Mouse (Mus musculus): ENCODE data around the gene Lrrc30.

Gene Lrrc30

DNA sequence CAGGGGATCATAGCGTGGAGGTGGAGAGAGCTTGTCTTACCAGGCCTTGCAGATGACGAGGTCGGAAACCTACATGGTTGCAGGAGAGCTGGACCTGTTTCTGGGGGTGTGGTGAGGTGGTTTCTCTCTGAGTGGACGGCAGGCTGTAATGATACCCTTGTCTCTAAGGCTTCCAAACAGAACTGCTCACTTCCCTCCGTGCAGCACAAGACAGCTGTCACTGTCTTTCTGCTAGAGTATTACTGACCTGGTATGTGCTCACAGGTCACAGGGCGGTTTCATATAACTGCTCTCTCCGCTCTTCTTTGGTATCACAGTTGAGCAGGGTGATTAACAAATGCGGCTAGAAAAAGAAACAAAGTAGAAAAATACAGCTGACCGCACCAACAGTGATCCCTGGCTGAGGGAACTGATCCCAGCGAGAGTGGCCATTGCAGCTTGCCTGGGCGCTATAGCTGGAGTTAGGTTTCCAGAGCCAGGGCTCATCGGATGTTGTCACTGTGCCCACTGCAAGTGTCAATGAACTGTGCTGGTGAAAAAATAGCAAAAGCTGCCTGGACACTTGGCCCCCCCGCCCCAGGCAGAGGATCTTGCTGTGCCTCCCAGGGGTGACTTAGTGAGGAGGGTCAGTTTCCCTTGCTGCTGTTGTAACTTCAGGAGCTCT lies at the start of gene Lrrc30:
Lrrc30 (minus strand) TSS at position 48 of the 664 bp plus-strand sequence.
- in situ Hi-C loops (cut with MboI; ENCODE audit: low sequenced_read_pairs): no loop called here

DNA sequence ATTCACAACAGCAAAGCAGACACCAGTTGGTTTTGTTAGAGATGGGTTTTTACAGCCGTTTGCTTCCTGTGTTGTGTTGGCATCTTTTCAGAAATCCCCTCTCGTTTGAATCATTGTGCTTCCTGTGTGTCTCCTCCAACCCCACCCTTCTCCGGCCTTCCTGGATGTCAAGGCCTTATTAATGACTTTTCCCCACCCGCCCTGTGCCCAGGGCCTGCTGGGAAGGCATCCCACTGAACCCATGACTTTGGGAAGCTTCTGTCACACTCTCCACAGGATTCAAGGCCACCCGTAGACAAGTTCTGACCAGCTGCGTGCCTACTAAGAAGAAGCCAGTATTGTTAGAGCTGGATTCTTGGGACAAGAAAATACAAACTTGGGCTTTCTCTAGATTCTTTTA lies 48.6 kb upstream of the Lrrc30 start:
- in situ Hi-C loops (cut with MboI; ENCODE audit: low sequenced_read_pairs): no loop called here

- in situ Hi-C loops (cut with MboI; ENCODE audit: low sequenced_read_pairs): no loop called here
Observed at GRCm38 (mm10) chr17:67678576-67678975, 46.1 kb upstream of the Lrrc30 start.

- in situ Hi-C loops (cut with MboI; ENCODE audit: low sequenced_read_pairs): no loop called here
Observed at GRCm38 (mm10) chr17:67667981-67668380, 35.5 kb upstream of the Lrrc30 start.

GRCm38 (mm10) chr17:67666981-67667380 lies 34.5 kb upstream of the Lrrc30 start:
- in situ Hi-C loops (cut with MboI; ENCODE audit: low sequenced_read_pairs): no loop called here

DNA sequence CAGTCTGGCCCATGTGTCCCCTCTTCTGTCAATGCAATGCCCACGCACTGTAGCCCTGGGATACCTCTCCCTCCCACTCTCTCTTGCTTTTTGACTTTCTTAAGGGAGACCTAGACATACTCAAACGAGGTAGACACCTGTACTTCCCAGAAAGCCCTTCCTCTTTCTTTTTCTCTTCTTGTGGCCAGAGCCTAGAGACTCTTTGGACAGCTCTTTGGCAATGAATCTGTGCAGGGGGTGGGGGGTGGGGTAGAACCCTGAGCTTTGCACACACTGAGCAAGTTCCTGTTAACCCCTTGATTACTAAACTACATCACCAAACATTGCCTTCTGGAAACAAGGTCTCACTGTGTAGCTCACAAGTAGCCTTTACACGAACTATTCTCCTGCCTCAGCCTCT lies 31.8 kb upstream of the Lrrc30 start:
- in situ Hi-C loops (cut with MboI; ENCODE audit: low sequenced_read_pairs): no loop called here

DNA sequence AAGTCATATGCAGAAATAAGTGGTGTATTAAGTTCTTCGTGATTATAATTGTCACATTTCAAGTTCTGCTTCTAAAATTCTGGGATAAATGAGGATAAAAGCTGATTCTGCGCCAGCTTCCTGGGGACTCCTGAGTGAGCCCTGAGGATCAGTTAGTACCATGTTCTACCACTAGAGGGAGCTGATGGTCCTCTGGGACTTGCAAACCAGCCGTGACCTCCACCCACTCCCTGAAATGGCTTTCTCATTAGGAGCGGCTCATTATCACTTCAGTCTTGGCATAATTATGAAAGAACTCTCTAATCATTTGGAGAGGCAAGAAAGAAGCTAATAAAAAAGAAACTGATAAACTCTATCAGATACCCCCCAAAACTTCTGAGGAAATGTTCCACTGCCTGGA lies 19.0 kb upstream of the Lrrc30 start:
- in situ Hi-C loops (cut with MboI; ENCODE audit: low sequenced_read_pairs): no loop called here

- in situ Hi-C loops (cut with MboI; ENCODE audit: low sequenced_read_pairs): no loop called here
Observed at GRCm38 (mm10) chr17:67641627-67642026, 9.1 kb upstream of the Lrrc30 start.

DNA sequence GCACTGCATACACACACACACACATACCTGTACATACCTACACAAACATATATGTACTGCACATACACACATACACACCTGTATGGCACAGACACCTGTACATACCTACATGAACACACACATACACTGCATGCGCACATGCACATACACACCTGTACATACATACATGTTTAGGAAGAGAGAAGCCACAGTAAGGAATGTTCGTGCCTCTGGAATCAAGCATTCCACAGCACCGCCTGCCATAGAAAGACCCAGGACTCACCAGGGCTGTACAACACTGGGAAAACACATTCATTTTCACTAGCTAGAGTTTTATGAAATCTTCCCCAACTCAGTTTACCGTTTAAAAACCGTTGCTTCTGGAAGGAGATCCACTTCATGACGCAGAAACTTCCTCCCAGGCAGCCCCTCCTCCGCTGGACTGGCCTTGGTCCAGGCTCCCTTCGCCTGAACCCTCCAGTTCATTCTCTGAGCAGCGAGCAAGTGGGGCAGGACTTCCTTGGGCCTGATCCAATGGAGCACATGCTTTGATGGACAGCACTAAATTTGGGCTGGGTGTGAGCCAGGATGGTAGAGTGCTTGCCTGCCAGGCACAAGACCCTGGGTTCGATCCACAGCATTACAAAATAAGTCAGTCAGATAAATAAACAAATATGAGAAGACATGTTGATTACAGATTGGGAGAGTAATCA lies 5.7 kb upstream of the Lrrc30 start:
- in situ Hi-C loops (cut with MboI; ENCODE audit: low sequenced_read_pairs): no loop called here

- in situ Hi-C loops (cut with MboI; ENCODE audit: low sequenced_read_pairs): no loop called here
Observed at GRCm38 (mm10) chr17:67636951-67637350, 4.4 kb upstream of the Lrrc30 start.

DNA sequence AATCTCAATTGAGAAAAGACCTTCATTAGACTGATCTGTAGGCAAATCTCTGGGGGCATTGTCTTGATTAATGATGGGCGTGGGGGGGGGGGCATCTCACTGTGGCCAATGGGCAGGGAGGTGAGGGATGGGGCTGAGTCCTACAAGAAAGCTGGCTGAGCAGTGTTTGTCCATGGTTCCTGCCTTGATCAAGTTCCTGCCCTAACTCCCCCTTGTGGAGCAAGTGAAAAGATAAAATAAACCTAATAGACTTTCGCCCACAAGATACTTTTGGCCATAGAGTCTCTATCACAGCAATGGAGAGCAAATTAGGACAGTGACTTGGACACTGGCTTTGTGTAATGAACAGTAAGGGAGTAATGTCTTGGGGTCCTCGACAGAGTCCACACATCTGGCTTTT lies 3.8 kb upstream of the Lrrc30 start:
- in situ Hi-C loops (cut with MboI; ENCODE audit: low sequenced_read_pairs): no loop called here

- in situ Hi-C loops (cut with MboI; ENCODE audit: low sequenced_read_pairs): no loop called here
Observed at GRCm38 (mm10) chr17:67629746-67630145, 2.8 kb downstream of the Lrrc30 start.

- in situ Hi-C loops (cut with MboI; ENCODE audit: low sequenced_read_pairs): no loop called here
Observed at GRCm38 (mm10) chr17:67629211-67629657, 3.3 kb downstream of the Lrrc30 start.

DNA sequence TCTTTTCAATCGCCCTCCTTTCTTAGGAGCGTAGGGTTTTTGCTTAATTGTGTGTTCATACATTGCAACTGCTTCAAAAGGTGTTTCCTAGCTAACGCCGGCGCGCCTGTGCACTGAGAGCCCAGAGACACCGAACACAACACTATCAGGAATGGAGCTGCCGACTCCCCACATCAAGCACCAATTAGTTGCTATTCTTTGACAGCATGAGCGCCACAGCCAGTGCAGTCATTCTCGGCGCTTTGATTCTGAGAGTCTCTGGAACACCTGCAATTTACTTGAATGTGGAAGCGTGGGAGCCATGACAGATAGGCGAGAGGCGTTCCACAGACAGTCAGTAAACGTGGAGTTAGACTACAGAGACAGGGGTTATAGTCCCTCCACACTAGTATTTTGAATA lies 4.0 kb downstream of the Lrrc30 start:
- in situ Hi-C loops (cut with MboI; ENCODE audit: low sequenced_read_pairs): no loop called here

DNA sequence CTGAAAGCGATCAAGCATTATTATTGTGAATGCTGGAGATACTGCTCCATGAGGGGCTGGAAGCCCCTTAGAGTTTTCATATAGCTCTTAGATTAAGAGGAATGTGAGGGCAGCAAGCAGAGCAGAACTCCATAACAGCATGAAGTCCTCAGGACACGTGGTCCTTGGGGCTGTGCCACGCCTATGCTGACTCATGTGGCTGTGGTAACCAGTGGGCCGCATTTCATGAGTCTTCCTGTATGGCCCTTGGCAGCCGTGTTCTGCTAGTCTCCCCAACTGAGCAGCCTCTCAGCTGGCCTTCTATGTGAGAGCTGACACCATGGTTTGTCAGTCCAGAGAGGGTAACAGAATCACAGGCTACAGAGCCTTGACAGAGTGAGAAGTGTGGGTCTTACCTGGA lies 7.1 kb downstream of the Lrrc30 start:
- in situ Hi-C loops (cut with MboI; ENCODE audit: low sequenced_read_pairs): no loop called here

DNA sequence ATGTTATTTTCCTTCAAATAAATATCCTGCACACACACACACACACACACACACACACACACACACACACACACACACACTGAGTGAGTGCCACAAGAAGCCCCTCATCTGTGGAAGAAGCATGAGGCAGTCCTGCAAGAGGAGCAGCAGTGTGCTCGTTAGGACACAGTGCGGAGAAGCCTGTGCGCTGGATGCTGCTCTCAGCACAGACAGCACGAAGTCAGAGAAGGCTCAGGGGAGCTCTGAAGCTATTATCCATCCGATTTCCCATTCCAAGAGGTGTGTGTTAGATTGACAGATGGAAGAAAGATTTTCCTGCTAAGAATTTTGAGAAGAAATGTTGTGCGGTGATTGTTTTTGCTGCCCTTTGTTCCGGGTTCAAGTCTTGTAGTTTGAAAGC lies 13.5 kb downstream of the Lrrc30 start:
- in situ Hi-C loops (cut with MboI; ENCODE audit: low sequenced_read_pairs): no loop called here

DNA sequence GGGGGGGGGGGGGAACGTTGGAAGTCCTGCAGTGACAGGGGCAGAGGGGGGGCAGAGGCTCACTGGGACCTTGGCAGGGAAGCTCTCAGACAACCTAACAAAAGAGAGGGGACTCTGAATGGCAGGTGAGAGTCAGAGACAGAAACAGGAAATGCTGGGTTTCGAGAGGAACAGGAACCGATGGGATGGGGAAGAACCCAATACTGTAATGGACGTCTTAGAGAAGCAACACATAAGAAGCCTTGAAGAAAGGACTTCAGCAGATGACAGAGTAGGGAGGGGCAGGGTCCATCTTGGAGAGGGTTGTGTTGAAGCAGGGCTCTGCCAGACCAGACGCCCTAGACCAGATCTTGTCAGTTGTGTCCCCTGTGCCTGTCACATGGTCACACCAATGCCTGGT lies 18.1 kb downstream of the Lrrc30 start:
- in situ Hi-C loops (cut with MboI; ENCODE audit: low sequenced_read_pairs): no loop called here

GRCm38 (mm10) chr17:67612576-67612975 lies 19.9 kb downstream of the Lrrc30 start:
- in situ Hi-C loops (cut with MboI; ENCODE audit: low sequenced_read_pairs): no loop called here

- in situ Hi-C loops (cut with MboI; ENCODE audit: low sequenced_read_pairs): no loop called here
Observed at GRCm38 (mm10) chr17:67612151-67612550, 20.4 kb downstream of the Lrrc30 start.

DNA sequence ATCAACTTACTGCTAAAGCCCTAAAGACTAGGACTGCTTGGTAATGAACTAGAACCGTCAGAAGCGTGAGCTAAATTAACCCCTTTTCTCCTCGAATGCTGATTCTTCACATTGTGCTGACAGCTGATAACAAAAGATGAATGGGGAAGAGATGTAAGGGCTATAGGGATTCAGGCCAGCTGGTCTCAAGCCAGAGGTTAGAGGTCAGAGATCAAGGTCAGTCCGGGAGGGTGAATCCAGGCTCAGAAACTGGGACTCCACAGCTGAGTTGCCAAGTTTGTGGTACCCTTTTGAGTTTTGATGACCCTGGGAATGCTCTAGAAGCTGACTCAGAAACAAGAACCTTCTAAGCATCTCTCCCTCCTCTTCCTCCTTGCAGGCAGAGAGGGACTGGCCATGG lies 28.1 kb downstream of the Lrrc30 start:
- in situ Hi-C loops (cut with MboI; ENCODE audit: low sequenced_read_pairs): no loop called here

DNA sequence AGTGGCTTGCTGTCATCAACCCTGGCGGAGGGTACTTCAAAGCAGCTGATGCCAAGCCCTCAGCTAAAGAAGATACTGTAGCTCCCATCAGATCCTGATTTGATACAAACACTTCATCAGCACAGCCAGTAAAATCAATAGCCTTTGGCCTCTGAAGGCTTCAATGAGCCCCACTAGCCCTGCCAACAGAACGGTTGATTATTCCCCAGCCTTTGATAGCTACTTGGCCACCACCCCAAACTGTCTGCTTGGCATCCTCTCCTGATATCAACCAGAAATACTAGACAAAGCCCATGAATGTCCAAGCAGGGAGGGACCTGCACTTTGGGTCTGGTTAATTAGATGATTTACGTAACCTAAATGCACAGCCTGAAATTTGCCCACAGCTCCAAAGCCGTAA lies 30.0 kb downstream of the Lrrc30 start:
- in situ Hi-C loops (cut with MboI; ENCODE audit: low sequenced_read_pairs): no loop called here

- in situ Hi-C loops (cut with MboI; ENCODE audit: low sequenced_read_pairs): no loop called here
Observed at GRCm38 (mm10) chr17:67584937-67585579, 47.5 kb downstream of the Lrrc30 start.
